Mouse (Mus musculus) left cerebral cortex, adult 2 months (tissue): ENCODE data around the gene Epo. TPM values are rescaled to one million over a fixed set of nuclear protein-coding genes. Genes with fewer than 3 reads are reported as not detected.

Source experiments
- DNase-seq, 2 experiments: peaks; one replicate each; pipeline ENCODE4 v3.0.0; 2021 to 2022; ENCODE audit warnings: low spot score in 2 of 2, mixed read lengths in 1 of 2; ENCODE audit errors: extremely low spot score in 1 of 2
- H3K27ac ChIP-seq: fragments of 200-600 bp; 2 replicates; pipeline ENCODE4 v1.8.1; 2022
- H3K4me3 ChIP-seq: fragments of 200-600 bp; 2 replicates; pipeline ENCODE4 v1.8.1; 2022
- CTCF ChIP-seq: fragments of 200-600 bp; IDR thresholded peaks from 2 replicates; pipeline ENCODE4 v1.8.1; 2022; ENCODE audit warnings: antibody characterized with exemption, mild to moderate bottlenecking, moderate library complexity
- intact Hi-C: fragments of 180-260 bp; cut with DNase I; formaldehyde crosslinking; loops from one replicate; pipeline ENCODE4 v1.15.1; 2025
- total RNA-seq, 2 experiments: library from RNA; stranded (reverse); gene quantifications; 2 replicates each; pipeline ENCODE4 v1.2.3; 2021

Epo gene
- total RNA-seq, 2 experiments from 2014 or later, result not detected

GRCm38 (mm10) chr5:137537461-137537860 lies 4.4 kb upstream of the Epo start:
- TF ChIP-seq CTCF, result no peak
- no peak overlapping the region for H3K27ac ChIP-seq
- intact Hi-C loops, result no loop called here
- DNase-seq, result no peak
- no peak overlapping the region for H3K4me3 ChIP-seq

- no peak for TF ChIP-seq CTCF
- intact Hi-C loops, result no loop called here
- Histone ChIP-seq H3K27ac (no peak overlapping the region), H3K4me3 (no peak overlapping the region)
- no peak for DNase-seq
These were observed 2.3 kb upstream of the Epo start for GRCm38 (mm10) chr5:137535318-137535717.

- Histone ChIP-seq H3K4me3 (no peak overlapping the region), H3K27ac (no peak overlapping the region)
- DNase-seq, result no peak
- intact Hi-C loops, result loop anchor here (5.0 kb wide), 2 partner anchors 213 to 633 kb away; partner anchors contain the start of gene Tsc22d4
- no peak for TF ChIP-seq CTCF
These were observed 1.7 kb upstream of the Epo start for GRCm38 (mm10) chr5:137534762-137535161.

GRCm38 (mm10) chr5:137532808-137533116 lies 280 bp downstream of the Epo start:
- peak overlapping the region; percentile 100 for H3K27ac ChIP-seq
- TF ChIP-seq CTCF, result no peak
- no peak for DNase-seq
- peak overlapping the region; percentile 97 for H3K4me3 ChIP-seq
- intact Hi-C loops, result loop anchor here (1.0 to 5.0 kb wide), 4 partner anchors 21 to 635 kb away; partner anchors contain the start of genes Actl6b and Tsc22d4

- peak overlapping the region; percentile 97 for H3K4me3 ChIP-seq
- peak overlapping the region; percentile 100 for H3K27ac ChIP-seq
- peak in 1 of 2 experiments; percentile 39 for DNase-seq
- intact Hi-C loops, result loop anchor here (2.0 to 5.0 kb wide), 3 partner anchors 21 to 635 kb away; partner anchors contain the start of gene Tsc22d4
- no peak for TF ChIP-seq CTCF
These were observed 773 bp downstream of the Epo start for GRCm38 (mm10) chr5:137532131-137532807.

- peak overlapping the region; percentile 100 for H3K27ac ChIP-seq
- intact Hi-C loops, result loop anchor here (2.0 to 5.0 kb wide), 3 partner anchors 21 to 636 kb away; partner anchors contain the start of gene Tsc22d4
- no peak for TF ChIP-seq CTCF
- DNase-seq, result peak in 1 of 2 experiments; percentile 79
- H3K4me3 ChIP-seq, result peak overlapping the region; percentile 97
These were observed 1.5 kb downstream of the Epo start for GRCm38 (mm10) chr5:137531414-137532130.

- peak overlapping the region; percentile 100 for H3K27ac ChIP-seq
- intact Hi-C loops, result loop anchor here (5.0 kb wide), 2 partner anchors 216 to 636 kb away; partner anchors contain the start of gene Tsc22d4
- H3K4me3 ChIP-seq, result peak overlapping the region; percentile 97
- DNase-seq, result peak; percentile 60 to 88
- TF ChIP-seq CTCF, result no peak
These were observed 2.2 kb downstream of the Epo start for GRCm38 (mm10) chr5:137530588-137531413.

- Histone ChIP-seq H3K4me3 (peak overlapping the region; percentile 97), H3K27ac (peak overlapping the region; percentile 100)
- DNase-seq, result no peak
- TF ChIP-seq CTCF, result no peak
- intact Hi-C loops, result loop anchor here (5.0 kb wide), 2 partner anchors 217 to 637 kb away; partner anchors contain the start of gene Tsc22d4
These were observed 3.0 kb downstream of the Epo start for GRCm38 (mm10) chr5:137530075-137530474.

GRCm38 (mm10) chr5:137529221-137529995 lies 3.6 kb downstream of the Epo start:
- no peak for DNase-seq
- TF ChIP-seq CTCF, result no peak
- intact Hi-C loops, result loop anchor here (5.0 kb wide), 1 partner anchor 232 kb away; no protein-coding TSS in a partner anchor
- Histone ChIP-seq H3K4me3 (peak overlapping the region; percentile 97; the same call in 1 of the 2 replicates), H3K27ac (peak overlapping the region; percentile 100; the same call in 1 of the 2 replicates)

GRCm38 (mm10) chr5:137528247-137528968 lies 4.6 kb downstream of the Epo start:
- no peak for DNase-seq
- Histone ChIP-seq H3K4me3 (no peak overlapping the region), H3K27ac (no peak overlapping the region; the same call in 1 of the 2 replicates)
- no peak for TF ChIP-seq CTCF
- intact Hi-C loops, result loop anchor here (5.0 kb wide), 1 partner anchor 231 kb away; no protein-coding TSS in a partner anchor
